Mouse (Mus musculus) forebrain, embryonic 12.5 days (tissue): ENCODE measurements around the gene Cbx8. TPM values are rescaled to one million over a fixed set of nuclear protein-coding genes. Genes with fewer than 3 reads are reported as not detected.

Experiments used
- ATAC-seq: fragments of 200-750 bp; cut with Nextera tagmentation; 2 replicates; pipeline ENCODE4 v1.8.0; 2017; ENCODE audit warnings: moderate TSS enrichment; ENCODE audit not compliant: low FRiP score
- H3K27ac ChIP-seq: fragments of 300-500 bp; sonication (generic); 2 replicates; pipeline ENCODE4 v1.5.1; 2016; ENCODE audit warnings: mild to moderate bottlenecking
- H3K27me3 ChIP-seq: fragments of 300-500 bp; sonication (generic); 2 replicates; pipeline ENCODE4 v1.6.1; 2016; ENCODE audit warnings: mild to moderate bottlenecking
- H3K36me3 ChIP-seq: fragments of 300-500 bp; sonication (generic); replicated peaks from 2 replicates; pipeline ENCODE4 v1.6.1; 2016; ENCODE audit warnings: mild to moderate bottlenecking
- H3K4me1 ChIP-seq: fragments of 300-500 bp; sonication (generic); 2 replicates; pipeline ENCODE4 v1.6.1; 2016
- H3K4me2 ChIP-seq: fragments of 300-500 bp; sonication (generic); 2 replicates; pipeline ENCODE4 v1.6.1; 2016; ENCODE audit warnings: mild to moderate bottlenecking, moderate library complexity
- H3K4me3 ChIP-seq: fragments of 300-500 bp; sonication (generic); replicated peaks from 2 replicates; pipeline ENCODE4 v1.5.1; 2016; ENCODE audit warnings: mild to moderate bottlenecking
- H3K9ac ChIP-seq: fragments of 300-500 bp; sonication (generic); 2 replicates; pipeline ENCODE4 v1.6.1; 2016; ENCODE audit warnings: mild to moderate bottlenecking
- H3K9me3 ChIP-seq: fragments of 300-500 bp; sonication (generic); 2 replicates; pipeline ENCODE4 v1.6.1; 2016
- WGBS: fragments of 180-500 bp; shearing (Covaris S2); methylation state at CpG from one replicate; pipeline ENCODE4 v1.1.7; 2016; 5-methylcytosine and 5-hydroxymethylcytosine counted together
- polyA plus RNA-seq: library from polyadenylated mRNA; unstranded; fragments of >200 nt; fragmentation: Nextera tagmentation; extraction: Ambion mirVana; gene quantifications from 2 replicates; pipeline ENCODE4 v1.2.1, GENCODE M21; 2016

Cbx8 gene
- polyA plus RNA-seq, 1 experiment from 2014 or later, result 11.7 TPM

DNA sequence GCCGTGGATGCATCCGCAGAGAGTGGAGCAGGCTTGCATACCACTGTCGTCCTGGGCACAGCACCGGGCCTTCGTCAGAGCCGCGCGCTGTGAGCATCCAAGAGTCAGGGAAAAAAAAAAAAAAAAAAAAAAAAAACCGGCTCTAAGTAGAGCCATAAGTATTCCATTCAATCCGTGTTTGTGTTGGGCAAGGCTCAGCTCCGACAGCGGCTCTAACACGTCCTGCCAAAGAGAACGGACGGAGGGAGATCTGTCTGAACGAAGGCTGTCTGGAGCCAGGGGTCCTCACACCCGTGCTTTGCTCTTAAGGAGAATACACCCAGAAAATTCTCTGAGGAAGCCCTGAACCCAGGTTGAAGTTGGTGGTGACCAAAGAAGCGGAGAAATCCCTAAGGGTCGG is 6.1 kb downstream of the Cbx8 start:
- peaks cover 23% of the 10 kb centered on the region for H3K36me3 ChIP-seq
- no peak for ATAC-seq
- peak overlapping the region; percentile 23; the same call in 1 of the 2 replicates for H3K4me3 ChIP-seq
- WGBS, result 1% methylated on average over 19 of the region's 19 CpGs
- no peak overlapping the region for H3K27ac ChIP-seq
- peaks cover 59% of the 10 kb centered on the region for H3K27me3 ChIP-seq
- H3K9me3 ChIP-seq, result no peaks in the 10 kb centered on the region
- H3K4me1 ChIP-seq, result peaks cover 57% of the 10 kb centered on the region
- peak overlapping the region; percentile 45 for H3K4me2 ChIP-seq
- H3K9ac ChIP-seq, result no peak overlapping the region

DNA sequence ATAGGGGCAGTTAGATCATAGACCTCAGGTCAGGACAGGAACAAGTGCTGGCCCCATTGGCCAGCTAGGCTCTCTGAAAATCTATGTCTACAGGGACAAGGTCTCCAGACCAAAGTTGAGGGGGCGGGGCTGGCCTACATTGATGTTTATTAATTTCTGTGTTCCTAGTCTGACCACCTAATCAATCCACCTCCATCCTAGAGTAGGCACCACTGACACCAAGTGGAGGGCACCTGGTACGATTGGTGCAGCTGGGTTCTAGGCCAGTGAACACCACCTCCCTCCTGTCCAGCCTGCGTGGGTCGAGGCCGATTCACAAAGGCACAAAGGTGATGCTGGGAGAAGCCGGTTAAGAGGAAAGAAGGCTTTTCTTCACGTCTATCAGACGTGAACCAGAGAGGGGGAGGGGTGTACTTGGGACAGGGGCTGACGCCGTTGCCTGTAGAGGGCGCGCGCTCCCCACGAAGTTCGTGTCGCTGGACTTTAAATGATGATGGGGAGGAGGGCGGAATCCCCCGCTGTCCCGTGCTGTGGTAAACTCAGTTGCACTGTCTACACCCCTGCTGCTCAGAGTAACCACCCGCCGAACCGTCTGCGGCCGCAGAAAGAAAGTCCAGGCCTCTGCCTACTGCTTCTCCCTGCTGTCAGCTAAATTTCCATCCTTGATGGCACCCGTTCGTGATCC is 6.8 kb downstream of the Cbx8 start:
- H3K9me3 ChIP-seq, result no peaks in the 10 kb centered on the region
- H3K27ac ChIP-seq, result no peak overlapping the region
- H3K9ac ChIP-seq, result no peak overlapping the region
- H3K4me1 ChIP-seq, result peaks cover 56% of the 10 kb centered on the region
- H3K36me3 ChIP-seq, result peaks cover 25% of the 10 kb centered on the region
- peak overlapping the region; percentile 45 for H3K4me2 ChIP-seq
- ATAC-seq, result peak; percentile 54
- peaks cover 52% of the 10 kb centered on the region for H3K27me3 ChIP-seq
- H3K4me3 ChIP-seq, result peak overlapping the region; percentile 23; the same call in 1 of the 2 replicates
- under 1% methylated on average over 26 of the region's 26 CpGs for WGBS

DNA sequence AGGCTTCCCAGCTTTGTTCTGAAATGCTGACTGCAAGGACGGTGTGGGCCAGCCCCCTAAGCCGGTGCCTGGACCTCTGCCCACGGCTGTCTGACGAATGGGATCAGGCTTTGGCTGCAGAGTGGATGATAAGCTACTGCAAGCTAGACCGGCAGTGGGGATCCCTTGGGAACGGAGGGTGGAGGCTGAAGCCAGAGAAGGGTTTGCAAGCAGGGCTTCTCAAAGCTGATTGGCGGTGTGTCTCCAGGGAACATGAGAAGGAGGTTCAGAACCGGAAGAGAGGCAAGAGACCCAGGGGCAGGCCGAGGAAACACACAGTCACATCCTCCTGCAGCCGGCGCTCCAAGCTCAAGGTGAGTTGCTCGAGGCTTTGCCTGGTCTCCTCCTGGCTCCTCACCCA is 14.6 kb downstream of the Cbx8 start:
- H3K4me1 ChIP-seq, result peaks cover 57% of the 10 kb centered on the region
- H3K4me3 ChIP-seq, result 0 out of 2 replicates have a peak overlapping the region, but pooled peaks have one; percentile 95
- H3K36me3 ChIP-seq, result peaks cover 66% of the 10 kb centered on the region
- H3K27me3 ChIP-seq, result peaks cover 12% of the 10 kb centered on the region; the same call in 1 of the 2 replicates
- H3K27ac ChIP-seq, result no peak overlapping the region
- 0 out of 2 replicates have a peak overlapping the region, but pooled peaks have one; percentile 14 for H3K9ac ChIP-seq
- 69% methylated on average over 12 of the region's 12 CpGs for WGBS
- no peaks in the 10 kb centered on the region for H3K9me3 ChIP-seq
- no peak for ATAC-seq
- peak overlapping the region; percentile 94 for H3K4me2 ChIP-seq

DNA sequence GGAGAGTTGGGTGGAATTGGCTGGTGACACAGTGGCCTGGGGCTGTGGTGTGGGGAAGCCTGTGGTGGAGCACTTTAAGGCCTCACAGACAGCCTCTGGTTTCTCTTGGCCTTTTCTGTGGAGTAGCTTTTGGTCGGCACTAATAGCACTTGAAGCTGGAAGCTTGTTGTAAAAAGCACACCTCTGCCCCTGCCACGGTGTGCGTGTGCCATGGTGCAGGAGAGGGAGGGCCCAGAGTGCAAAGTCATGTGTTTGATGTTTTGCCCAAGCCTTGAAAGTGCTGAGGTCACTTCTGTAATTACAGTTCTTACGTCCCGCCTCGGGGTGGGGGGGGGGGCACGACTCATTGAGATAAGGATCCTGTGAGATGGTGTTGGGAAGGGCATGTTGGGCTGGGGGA is 16.5 kb downstream of the Cbx8 start:
- H3K9ac ChIP-seq, result peak overlapping the region; percentile 98
- peak overlapping the region; percentile 95 for H3K4me3 ChIP-seq
- H3K27me3 ChIP-seq, result peaks cover 26% of the 10 kb centered on the region
- H3K9me3 ChIP-seq, result no peaks in the 10 kb centered on the region
- peaks cover 55% of the 10 kb centered on the region for H3K4me1 ChIP-seq
- 10% methylated on average over 7 of the region's 7 CpGs for WGBS
- peak overlapping the region; percentile 97 for H3K27ac ChIP-seq
- no peak for ATAC-seq
- H3K36me3 ChIP-seq, result peaks cover 48% of the 10 kb centered on the region
- peak overlapping the region; percentile 94 for H3K4me2 ChIP-seq

DNA sequence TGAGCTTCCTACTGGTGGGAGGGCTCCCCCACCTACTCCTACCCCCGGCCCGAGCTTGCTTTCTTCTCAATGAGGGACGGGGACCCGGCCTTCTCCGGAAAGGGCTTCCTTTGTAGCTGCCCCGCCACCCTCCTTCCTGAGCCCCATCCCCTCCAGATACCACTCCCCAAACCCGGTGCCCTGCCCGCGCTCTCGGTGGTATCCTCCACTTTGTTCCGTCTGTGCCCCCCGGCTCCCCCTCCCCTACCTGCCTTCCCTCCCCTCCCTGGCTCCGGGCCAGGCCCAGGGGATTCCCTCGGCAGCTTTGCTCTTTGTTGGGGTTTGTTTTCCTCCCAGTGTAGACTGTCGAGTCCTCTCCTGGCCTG is 17.2 kb downstream of the Cbx8 start:
- under 1% methylated on average over 15 of the region's 15 CpGs for WGBS
- Histone ChIP-seq H3K27me3 (peaks cover 30% of the 10 kb centered on the region), H3K4me2 (peak overlapping the region; percentile 94), H3K36me3 (peaks cover 42% of the 10 kb centered on the region), H3K4me3 (peak overlapping the region; percentile 95), H3K4me1 (peaks cover 49% of the 10 kb centered on the region), H3K9ac (peak overlapping the region; percentile 98), H3K9me3 (no peaks in the 10 kb centered on the region), H3K27ac (peak overlapping the region; percentile 97)
- peak; percentile 17 for ATAC-seq

DNA sequence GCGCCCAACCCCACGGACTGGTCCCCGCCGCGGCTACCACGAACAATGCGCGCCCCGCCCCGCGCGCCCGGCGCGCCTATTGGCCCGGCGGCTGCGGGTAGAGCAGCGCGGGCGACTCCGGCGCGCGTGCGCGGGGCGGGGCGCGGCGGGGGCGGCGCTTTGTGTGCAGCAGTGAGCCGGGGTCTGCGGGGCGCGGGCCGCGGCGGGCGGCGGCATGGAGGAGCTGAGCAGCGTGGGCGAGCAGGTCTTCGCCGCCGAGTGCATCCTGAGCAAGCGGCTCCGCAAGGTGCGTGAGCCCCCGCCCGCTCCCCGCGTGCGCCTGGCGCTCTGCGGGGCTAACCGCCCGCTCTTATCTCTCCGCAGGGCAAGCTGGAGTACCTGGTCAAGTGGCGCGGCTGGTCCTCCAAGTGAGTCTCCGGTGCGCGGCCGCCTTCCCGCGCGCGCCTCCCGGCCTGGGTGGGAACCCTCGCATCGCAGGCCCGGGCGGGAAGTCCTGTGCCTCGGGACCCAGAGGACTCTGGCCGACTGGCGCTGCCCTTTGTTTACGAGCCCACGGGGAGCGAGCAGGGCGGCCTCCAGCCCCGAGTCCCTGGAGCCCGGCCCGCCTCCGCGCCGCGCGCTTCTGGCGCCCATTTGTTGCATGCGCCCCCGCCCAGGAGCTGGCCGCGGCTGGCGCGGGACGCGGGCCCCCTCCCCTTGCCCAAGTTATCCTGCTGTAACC is 17.7 kb downstream of the Cbx8 start, which contains the start of gene Cbx2:
Gene Cbx2, plus strand, starts transcription at position 68 of the 721 bp plus-strand sequence.
- H3K4me1 ChIP-seq, result peaks cover 43% of the 10 kb centered on the region
- peak within 1 kb of the TSS; percentile 95 for H3K4me3 ChIP-seq
- peak within 1 kb of the TSS; percentile 98 for H3K9ac ChIP-seq
- ATAC-seq, result peak; percentile 94
- no peaks in the 10 kb centered on the region for H3K9me3 ChIP-seq
- H3K27me3 ChIP-seq, result peaks cover 30% of the 10 kb centered on the region
- WGBS, result under 1% methylated on average over 97 of the region's 99 CpGs
- peak within 1 kb of the TSS; percentile 94 for H3K4me2 ChIP-seq
- peaks cover 36% of the 10 kb centered on the region for H3K36me3 ChIP-seq
- H3K27ac ChIP-seq, result peak within 1 kb of the TSS; percentile 97

DNA sequence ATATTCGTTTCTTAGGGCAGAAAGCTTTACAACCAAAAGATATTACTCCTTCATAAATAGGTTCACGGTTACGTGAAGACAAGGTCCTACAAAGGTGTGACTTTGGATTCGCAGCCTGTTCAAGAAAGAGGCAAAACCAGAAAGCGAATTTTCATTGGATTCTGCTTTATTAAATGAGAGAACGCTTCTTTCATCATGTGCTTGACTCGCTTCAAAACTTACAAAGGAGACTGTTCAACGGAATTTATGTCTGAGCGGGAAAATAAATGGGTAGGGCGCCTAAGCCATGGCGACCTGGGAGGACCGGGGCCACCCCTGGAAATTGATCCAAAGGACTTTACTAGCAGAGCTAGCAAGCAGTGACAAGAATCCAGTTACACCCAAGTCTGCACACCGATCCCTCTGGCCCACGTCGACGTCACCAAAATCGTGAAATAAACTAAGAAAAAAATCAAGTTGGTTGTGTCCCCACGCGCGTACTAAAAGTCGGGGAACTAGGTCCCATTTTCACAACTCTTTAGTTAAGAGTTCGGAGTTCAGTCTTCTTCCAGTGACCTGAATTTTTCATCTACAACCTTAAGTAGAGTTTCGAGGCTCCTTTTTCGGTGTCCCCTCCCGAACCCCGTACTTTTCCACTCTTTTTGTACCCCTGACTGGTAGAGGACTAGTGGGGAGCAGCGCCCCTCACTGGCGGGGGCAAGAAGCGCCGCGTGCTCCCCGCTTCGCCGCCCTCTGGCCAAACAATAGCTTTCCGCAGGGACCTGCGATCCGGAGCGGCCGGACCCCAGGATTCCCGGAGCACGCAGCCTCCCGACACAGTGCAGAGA is 18.5 kb downstream of the Cbx8 start:
- Histone ChIP-seq H3K27me3 (peaks cover 30% of the 10 kb centered on the region), H3K4me1 (peaks cover 47% of the 10 kb centered on the region), H3K27ac (peak overlapping the region; percentile 97), H3K9me3 (no peaks in the 10 kb centered on the region), H3K36me3 (peaks cover 29% of the 10 kb centered on the region), H3K4me2 (peak overlapping the region; percentile 94), H3K9ac (peak overlapping the region; percentile 98), H3K4me3 (peak overlapping the region; percentile 95)
- WGBS, result 4% methylated on average over 42 of the region's 42 CpGs
- no peak for ATAC-seq

DNA sequence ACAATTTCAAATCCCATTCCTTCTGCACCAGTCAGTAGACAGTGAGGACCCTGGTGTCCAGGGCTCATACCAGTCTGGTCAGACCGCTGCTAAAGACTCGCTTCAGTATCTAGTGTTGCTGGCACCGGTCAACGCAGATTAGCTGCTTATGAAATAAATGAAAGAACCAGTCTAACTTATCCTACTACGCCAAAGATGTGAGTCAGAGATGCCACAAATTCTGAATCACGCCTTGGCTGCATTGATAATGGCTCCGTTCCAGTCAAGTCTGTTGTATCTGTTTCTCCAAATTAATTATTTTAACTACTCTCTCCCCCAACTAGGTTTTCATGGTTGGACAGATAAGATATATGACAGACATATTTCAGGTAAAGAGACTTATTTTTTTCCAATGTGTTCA is 19.6 kb downstream of the Cbx8 start:
- peaks cover 18% of the 10 kb centered on the region for H3K36me3 ChIP-seq
- peaks cover 30% of the 10 kb centered on the region for H3K27me3 ChIP-seq
- H3K4me1 ChIP-seq, result peaks cover 39% of the 10 kb centered on the region
- 93% methylated on average over 7 of the region's 7 CpGs for WGBS
- H3K27ac ChIP-seq, result no peak overlapping the region
- no peaks in the 10 kb centered on the region for H3K9me3 ChIP-seq
- no peak overlapping the region for H3K4me2 ChIP-seq
- no peak overlapping the region for H3K9ac ChIP-seq
- no peak for ATAC-seq
- H3K4me3 ChIP-seq, result no peak overlapping the region

DNA sequence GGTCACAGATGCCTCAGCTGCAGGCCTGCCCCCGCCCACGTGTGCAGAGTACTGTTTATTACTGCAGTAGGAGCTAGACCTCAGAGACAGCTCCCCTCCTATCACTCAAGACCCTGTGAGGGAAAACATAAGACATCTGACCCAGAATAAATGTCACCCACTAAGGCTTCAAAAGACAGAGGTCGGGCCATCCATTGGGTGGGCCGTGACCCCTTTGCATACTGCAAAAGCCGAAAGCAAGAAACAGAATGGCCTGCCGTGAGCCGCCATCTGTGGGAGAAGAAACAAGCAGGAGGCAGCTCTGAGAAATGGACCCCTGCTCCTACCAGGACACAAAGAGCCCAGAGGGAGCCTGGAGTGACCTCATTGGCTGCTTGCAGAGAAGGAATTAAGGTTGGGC is 23.3 kb downstream of the Cbx8 start:
- WGBS, result 41% methylated on average over 7 of the region's 7 CpGs
- H3K4me3 ChIP-seq, result no peak overlapping the region
- no peaks in the 10 kb centered on the region for H3K36me3 ChIP-seq
- H3K9ac ChIP-seq, result no peak overlapping the region
- H3K4me1 ChIP-seq, result peaks cover 15% of the 10 kb centered on the region
- H3K27ac ChIP-seq, result no peak overlapping the region
- H3K4me2 ChIP-seq, result no peak overlapping the region
- H3K27me3 ChIP-seq, result peaks cover 29% of the 10 kb centered on the region
- H3K9me3 ChIP-seq, result no peaks in the 10 kb centered on the region
- ATAC-seq, result no peak

DNA sequence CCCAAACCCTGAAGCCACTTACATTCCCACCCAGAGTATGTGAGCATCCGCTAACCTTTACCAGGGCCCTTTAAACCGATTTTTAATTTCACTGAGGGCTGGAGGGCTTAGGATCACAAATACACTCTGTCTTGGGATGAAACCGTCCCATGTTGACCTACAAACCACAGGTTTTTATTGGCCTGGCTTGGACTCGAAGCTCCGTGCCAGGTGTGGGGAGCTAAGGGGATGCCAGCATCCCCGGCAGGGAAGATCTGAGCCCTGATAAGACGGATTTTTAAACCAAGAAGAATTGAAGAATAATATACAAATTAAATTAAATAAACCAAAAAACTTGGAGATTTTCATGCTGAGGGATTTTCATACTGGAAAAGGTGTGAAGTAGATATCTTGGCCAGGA is 26.3 kb downstream of the Cbx8 start:
- 87% methylated on average over 7 of the region's 7 CpGs for WGBS
- Histone ChIP-seq H3K27ac (no peak overlapping the region), H3K4me2 (no peak overlapping the region), H3K4me1 (peaks cover 6% of the 10 kb centered on the region; the same call in 1 of the 2 replicates), H3K27me3 (peaks cover 6% of the 10 kb centered on the region; the same call in 1 of the 2 replicates), H3K9me3 (no peaks in the 10 kb centered on the region), H3K9ac (no peak overlapping the region), H3K4me3 (no peak overlapping the region), H3K36me3 (no peaks in the 10 kb centered on the region)
- no peak for ATAC-seq

DNA sequence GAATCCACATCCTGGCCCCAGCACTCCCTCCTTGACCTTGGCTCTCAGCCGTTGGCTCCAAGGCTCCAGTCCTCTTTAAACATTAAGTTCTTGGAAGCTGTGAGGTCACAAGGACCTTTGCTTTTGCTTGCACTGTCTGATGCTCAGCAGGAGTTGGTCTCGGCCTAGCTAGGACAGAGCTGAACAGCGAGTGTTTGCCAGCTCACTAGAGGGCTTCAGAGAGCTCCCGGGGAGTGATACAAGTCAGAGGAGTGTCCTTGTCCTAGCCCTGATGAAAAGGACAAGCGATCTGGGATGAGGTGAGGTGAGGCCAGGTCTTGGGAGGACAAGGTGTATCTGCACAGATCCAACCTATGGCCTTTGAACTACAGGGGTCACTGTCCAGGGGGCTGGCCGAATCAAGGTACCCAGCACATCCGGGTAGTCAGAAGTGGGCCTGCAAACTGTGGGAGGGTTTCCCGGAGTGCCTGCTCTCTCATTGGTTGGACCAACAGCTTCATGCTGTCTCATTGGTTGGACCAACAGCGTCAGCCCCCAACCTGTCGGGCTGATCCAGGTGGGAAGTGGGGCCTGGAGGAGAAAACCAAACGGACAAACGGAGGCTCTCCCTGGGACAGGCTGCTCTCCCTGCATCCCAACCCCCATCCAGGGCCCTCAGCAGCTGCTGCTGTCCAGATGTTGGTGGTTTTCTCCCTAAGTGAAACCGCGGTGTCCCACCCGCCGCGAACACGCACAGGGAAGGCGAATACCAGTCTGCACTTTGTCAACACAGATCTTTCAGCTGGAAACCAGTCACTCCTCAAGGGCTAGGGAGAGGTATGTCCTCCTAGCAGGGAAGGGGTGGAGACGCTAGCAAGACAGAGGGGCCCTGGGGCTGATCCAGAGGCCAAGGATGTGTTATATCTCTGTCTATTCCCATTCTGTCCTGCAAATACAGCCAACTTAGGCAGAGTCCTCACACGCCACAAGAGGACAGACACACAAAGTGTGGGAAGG is 33.0 kb downstream of the Cbx8 start:
- Histone ChIP-seq H3K9ac (no peak overlapping the region), H3K36me3 (no peaks in the 10 kb centered on the region), H3K4me2 (peak overlapping the region; percentile 38), H3K27ac (no peak overlapping the region), H3K27me3 (peaks cover 12% of the 10 kb centered on the region; the same call in 1 of the 2 replicates), H3K4me3 (peak overlapping the region; percentile 20), H3K4me1 (no peaks in the 10 kb centered on the region), H3K9me3 (no peaks in the 10 kb centered on the region)
- WGBS, result 24% methylated on average over 21 of the region's 21 CpGs
- ATAC-seq, result 0 out of 2 replicates have a peak, but pooled peaks have one; percentile 39
